Mouse (Mus musculus) liver, embryonic 14 days (tissue): ENCODE data around the gene Olfr622. TPM values are rescaled to one million over a fixed set of nuclear protein-coding genes. Genes with fewer than 3 reads are reported as not detected.

Source experiments
- polyA plus RNA-seq: library from polyadenylated mRNA; depleted of rRNA; stranded (reverse); fragments of >200 nt; gene quantifications from 2 replicates; pipeline ENCODE4 v1.2.3, GENCODE M21; 2012; rRNA removed

Olfr622 gene
- polyA plus RNA-seq, result 0.02 TPM in 1 of 2 replicates, not detected in the other

GRCm38 (mm10) chr7:103642602-103643001 lies at the start of gene Olfr622:
Gene Olfr622 (minus strand): TSS chr7:103642702.

GRCm38 (mm10) chr7:103682420-103682819 lies 39.9 kb upstream of the Olfr622 start, which contains the start of gene Olfr625-ps1:
Gene Olfr625-ps1 (plus strand): TSS chr7:103682720.

GRCm38 (mm10) chr7:103671091-103671490 lies 28.6 kb upstream of the Olfr622 start, which contains the start of gene Olfr624:
Gene Olfr624 (minus strand): TSS chr7:103671191.

GRCm38 (mm10) chr7:103663598-103663997 lies 21.1 kb upstream of the Olfr622 start, which contains the start of gene Olfr623:
Gene Olfr623 (minus strand): TSS chr7:103663698.

GRCm38 (mm10) chr7:103612434-103612833 lies 30.1 kb downstream of the Olfr622 start, which contains the start of gene Olfr620:
Gene Olfr620 (minus strand): TSS chr7:103612534.

GRCm38 (mm10) chr7:103600275-103600674 lies 42.2 kb downstream of the Olfr622 start, which contains the start of gene Olfr619:
Gene Olfr619 (plus strand): TSS chr7:103600575.

GRCm38 (mm10) chr7:103589803-103590202 lies 52.7 kb downstream of the Olfr622 start, which contains the start of gene Olfr618:
Gene Olfr618 (plus strand): TSS chr7:103590103.

Other genes with a start within 250 kb of the Olfr622 start
- gene Usp17lc, start 227.6 kb downstream of the Olfr622 start, polyA plus RNA-seq, result not detected in 2 replicates
- not detected in 2 replicates for gene Olfr605, start 197.3 kb downstream of the Olfr622 start, polyA plus RNA-seq
- gene Olfr606, start 193.7 kb downstream of the Olfr622 start, polyA plus RNA-seq, result not detected in 2 replicates
- not detected in 2 replicates for gene Olfr607, start 178.6 kb downstream of the Olfr622 start, polyA plus RNA-seq
- not detected in 2 replicates for gene Olfr608, start 172.8 kb downstream of the Olfr622 start, polyA plus RNA-seq
- gene Olfr609, start 144.6 kb downstream of the Olfr622 start, polyA plus RNA-seq, result not detected in 2 replicates
- gene Olfr610, start 130.6 kb downstream of the Olfr622 start, polyA plus RNA-seq, result not detected in 2 replicates
- not detected in 2 replicates for gene Olfr611, start 121.9 kb downstream of the Olfr622 start, polyA plus RNA-seq
- gene Olfr612, start 100.0 kb downstream of the Olfr622 start, polyA plus RNA-seq, result not detected in 2 replicates
- gene Olfr613, start 94.6 kb downstream of the Olfr622 start, polyA plus RNA-seq, result not detected in 2 replicates
- gene Olfr615, start 86.6 kb downstream of the Olfr622 start, polyA plus RNA-seq, result not detected in 2 replicates
- gene Olfr616, start 73.6 kb downstream of the Olfr622 start, polyA plus RNA-seq, result not detected in 2 replicates
- gene Olfr617, start 69.6 kb downstream of the Olfr622 start, polyA plus RNA-seq, result not detected in 2 replicates
- not detected in 2 replicates for gene Olfr618, start 52.6 kb downstream of the Olfr622 start, polyA plus RNA-seq
- gene Olfr619, start 42.1 kb downstream of the Olfr622 start, polyA plus RNA-seq, result not detected in 2 replicates
- not detected in 2 replicates for gene Olfr620, start 30.2 kb downstream of the Olfr622 start, polyA plus RNA-seq
- gene Olfr623, start 21.0 kb upstream of the Olfr622 start, polyA plus RNA-seq, result not detected in 2 replicates
- gene Olfr624, start 28.5 kb upstream of the Olfr622 start, polyA plus RNA-seq, result under 0.01 TPM in 2 replicates
- gene Olfr625-ps1, start 40.0 kb upstream of the Olfr622 start, polyA plus RNA-seq, result not detected in 2 replicates
- gene Olfr243, start 72.0 kb upstream of the Olfr622 start, polyA plus RNA-seq, result not detected in 2 replicates
- gene Olfr628, start 87.7 kb upstream of the Olfr622 start, polyA plus RNA-seq, result not detected in 2 replicates
- gene Olfr629, start 102.2 kb upstream of the Olfr622 start, polyA plus RNA-seq, result 0.06 and 0.08 TPM in 2 replicates
- 0.03 TPM in 2 replicates for gene Olfr630, start 114.6 kb upstream of the Olfr622 start, polyA plus RNA-seq
- gene Olfr69, start 128.9 kb upstream of the Olfr622 start, polyA plus RNA-seq, result 0.01 TPM in 1 of 2 replicates, not detected in the other
- 0.06 and 0.08 TPM in 2 replicates for gene Olfr68, start 137.0 kb upstream of the Olfr622 start, polyA plus RNA-seq
- 0.01 and 0.02 TPM in 2 replicates for gene Olfr67, start 149.1 kb upstream of the Olfr622 start, polyA plus RNA-seq
- gene Hbb-bt, start 171.3 kb upstream of the Olfr622 start, polyA plus RNA-seq, result 72,714 and 77,546 TPM in 2 replicates
- 210,584 and 218,066 TPM in 2 replicates for gene Hbb-bs, start 185.4 kb upstream of the Olfr622 start, polyA plus RNA-seq
- 0.17 and 0.27 TPM in 2 replicates for gene Hbb-bh2, start 197.8 kb upstream of the Olfr622 start, polyA plus RNA-seq
- gene Hbb-bh1, start 200.5 kb upstream of the Olfr622 start, polyA plus RNA-seq, result 208 and 218 TPM in 2 replicates
- gene Hbb-y, start 210.5 kb upstream of the Olfr622 start, polyA plus RNA-seq, result 398 and 559 TPM in 2 replicates
- 0.01 and 0.05 TPM in 2 replicates for gene Olfr66, start 243.6 kb upstream of the Olfr622 start, polyA plus RNA-seq